Mouse (Mus musculus): ENCODE results near the gene Ttc7.

DNA sequence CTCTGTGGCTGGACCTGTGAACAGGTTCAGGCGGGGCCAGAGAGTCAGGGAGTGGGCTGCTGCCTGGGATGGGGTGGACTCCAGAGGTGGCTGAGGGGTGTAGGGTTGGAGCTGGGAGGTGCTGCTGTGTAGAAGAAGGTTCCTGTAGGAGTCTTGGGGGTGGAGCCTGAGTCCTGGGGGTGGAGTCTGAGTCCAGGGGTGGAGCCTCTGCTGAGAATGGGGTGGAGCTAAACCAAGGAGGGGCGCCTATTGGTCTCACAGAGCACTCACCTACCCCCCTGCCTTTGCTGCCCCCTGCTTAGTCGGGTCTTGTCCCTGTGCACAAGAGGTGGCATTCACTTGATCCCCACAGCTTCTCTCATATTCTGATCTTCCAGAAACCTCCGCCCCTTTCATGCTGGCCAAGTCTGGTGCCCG lies 31.9 kb downstream of the Ttc7 start:
- TF ChIP-seq CTCF (IDR thresholded peaks at IDR 0.05; ENCODE audit: low read depth) (no peak), EP300 (IDR thresholded peaks at IDR 0.05; ENCODE audit: low read depth) (no peak)
